Mouse (Mus musculus) v-Abl transformed pro-B cells (cell line): ENCODE measurements at regions not wholly inside any gene's neighbourhood (a gene's known extent, or its start where the extent isn't known, plus 50 kb on each side); places are given as distances from the start of the nearest gene placed in this dataset.

Experiments used
- in situ Hi-C, 2 experiments: fragments of 400-800 bp; cut with MboI; formaldehyde crosslinking; loops; one replicate each; pipeline ENCODE4 v1.15.1; 2025; ENCODE audit not compliant: unreplicated experiment in 2 of 2

DNA sequence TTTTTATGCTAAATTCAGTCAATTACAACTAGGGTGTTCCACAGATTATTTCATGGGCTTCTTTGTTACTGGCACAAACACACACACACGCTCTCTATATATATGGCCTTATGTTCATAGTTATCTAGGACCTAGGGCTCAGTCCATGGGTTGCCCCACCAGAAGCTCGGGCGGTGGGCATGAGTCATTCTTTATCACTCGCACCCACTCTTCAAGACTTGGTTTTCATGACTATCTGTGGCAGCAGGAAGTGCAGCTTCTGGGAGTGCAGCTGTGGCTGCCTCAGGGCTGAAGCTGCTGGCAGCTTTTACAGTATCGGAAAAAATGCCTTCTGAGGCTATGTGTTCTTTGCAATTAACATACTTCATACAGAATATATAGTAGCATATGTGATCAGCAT, 198.7 kb downstream of the Ipo11 start:
- in situ Hi-C loops, result no loop called here

DNA sequence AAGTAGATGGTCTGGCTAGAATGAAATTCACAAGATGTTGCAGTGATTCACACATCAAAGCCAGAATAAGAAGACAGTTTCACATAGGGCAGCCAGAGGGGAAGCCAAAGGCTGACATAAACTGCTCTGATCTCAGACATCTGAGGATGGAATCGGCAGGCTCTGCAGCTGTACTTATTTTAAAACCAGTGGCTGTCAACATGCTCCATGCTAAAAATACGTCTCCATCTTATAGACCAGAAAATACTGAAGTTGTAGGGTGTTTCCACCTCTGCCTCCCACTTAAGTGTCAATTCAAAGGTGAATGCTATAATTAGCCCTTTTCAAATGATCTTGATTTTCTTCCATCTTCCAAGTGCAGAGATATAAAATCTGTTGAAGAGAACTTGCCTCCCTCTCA, 202.4 kb downstream of the Ipo11 start:
- in situ Hi-C loops, result no loop called here

DNA sequence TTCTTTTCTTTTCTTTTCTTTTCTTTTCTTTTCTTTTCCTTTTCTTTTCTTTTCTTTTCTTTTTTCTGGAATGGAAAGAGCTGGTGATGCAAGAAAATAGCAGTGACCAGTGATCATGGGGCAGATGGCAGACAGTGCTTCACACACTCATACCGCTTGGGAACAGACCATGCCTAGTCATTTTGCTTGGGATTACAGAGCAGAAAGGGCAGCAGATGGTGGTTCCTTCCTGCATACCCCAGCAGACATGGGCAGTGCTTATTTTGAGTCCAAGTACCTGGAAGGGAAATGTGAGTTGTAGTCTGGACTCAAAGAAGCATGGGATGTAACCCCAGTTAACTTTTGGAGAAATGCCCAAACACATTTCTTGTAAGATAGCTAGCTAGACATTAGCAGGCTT, 203.9 kb downstream of the Ipo11 start:
- in situ Hi-C loops, result no loop called here

DNA sequence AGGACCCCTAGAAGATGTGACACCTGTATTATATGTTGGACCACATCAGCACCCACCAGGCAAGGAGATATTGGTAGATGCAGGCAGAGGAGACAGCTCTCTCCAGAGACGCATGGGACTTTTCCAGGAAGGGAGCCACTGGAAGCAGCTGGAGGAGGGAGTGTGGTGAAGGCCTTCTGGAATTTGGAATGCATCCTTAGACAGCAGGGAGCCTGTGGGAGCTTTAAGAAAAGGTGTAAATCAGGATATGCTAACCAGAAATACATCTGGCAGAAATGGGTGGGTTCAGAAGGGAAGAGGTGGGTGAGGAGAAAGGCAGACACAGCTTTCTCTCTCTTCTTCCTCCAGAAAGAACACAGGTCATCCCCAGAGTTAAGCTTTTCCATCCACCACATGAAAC, 213.4 kb downstream of the Ipo11 start:
- in situ Hi-C loops, result loop anchor here (5.0 to 25.0 kb wide), 4 partner anchors 171 to 1911 kb away; partner anchors contain the start of genes Cwc27 (in 1 of the 2) and Htr1a (in 1 of the 2)

DNA sequence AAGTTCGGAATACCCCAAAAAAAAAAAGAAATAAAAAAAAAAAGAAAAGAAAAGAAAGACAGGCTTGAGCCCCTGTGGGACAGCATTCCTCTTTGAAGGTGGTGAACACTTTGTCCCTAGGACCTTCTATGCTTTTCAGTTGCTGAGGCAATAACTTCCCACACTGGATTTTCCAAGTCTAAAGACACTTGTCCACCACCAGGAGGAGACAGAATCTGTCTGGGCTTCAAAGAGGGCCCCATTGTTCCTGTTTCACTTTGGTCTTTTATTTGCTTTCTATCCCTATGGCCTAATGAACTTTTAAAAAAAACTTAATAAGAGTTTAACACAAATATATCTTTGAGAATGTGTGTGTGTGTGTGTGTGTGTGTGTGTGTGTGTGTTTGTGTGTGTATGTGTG, 215.6 kb downstream of the Ipo11 start:
- in situ Hi-C loops, result loop anchor here (5.0 to 25.0 kb wide), 4 partner anchors 174 to 1909 kb away; partner anchors contain the start of genes Cwc27 (in 1 of the 2) and Htr1a (in 1 of the 2)

DNA sequence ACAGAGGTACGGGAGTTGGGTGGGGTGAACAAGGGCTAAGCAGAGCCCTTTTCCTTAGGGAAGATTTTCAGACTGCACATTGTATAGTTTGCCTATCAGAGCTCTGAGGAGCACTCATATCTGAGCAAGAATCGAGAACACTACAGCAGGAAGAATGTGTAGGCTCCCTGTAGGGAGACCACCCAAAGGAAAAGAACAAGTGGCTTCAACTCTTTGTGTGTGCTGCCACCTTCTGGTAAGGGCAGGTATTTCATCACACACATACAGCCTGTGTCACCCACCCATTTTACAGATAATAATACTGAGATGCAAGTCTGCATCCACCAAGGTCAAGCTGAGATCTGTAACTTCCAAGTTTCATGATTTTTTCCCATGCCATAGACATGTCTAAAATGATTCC, 221.0 kb downstream of the Ipo11 start:
- in situ Hi-C loops, result loop anchor here (5.0 to 25.0 kb wide), 7 partner anchors 1271 to 1903 kb away; partner anchors contain the start of genes Htr1a (in 2 of the 2) and Cwc27 (in 1 of the 2)

DNA sequence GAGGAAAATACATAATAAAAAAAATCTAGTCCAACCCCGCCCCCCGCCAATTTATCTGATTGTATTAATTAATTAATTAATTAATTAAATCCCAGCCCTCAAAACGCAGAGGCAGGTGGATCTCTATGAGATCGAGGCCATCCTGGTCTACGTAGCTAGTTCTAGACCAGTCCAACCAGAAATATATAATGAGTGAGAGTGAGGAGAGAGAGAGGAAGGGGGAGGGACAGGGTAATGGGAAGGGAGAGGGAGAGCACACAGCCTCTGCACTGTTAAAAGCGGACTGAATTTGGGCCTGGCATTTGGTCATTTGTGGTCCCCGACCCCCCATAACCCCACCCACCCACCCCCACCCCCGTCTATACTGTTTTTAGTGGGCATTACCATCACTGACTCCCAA, 221.5 kb downstream of the Ipo11 start:
- in situ Hi-C loops, result loop anchor here (5.0 to 25.0 kb wide), 7 partner anchors 1270 to 1903 kb away; partner anchors contain the start of genes Htr1a (in 2 of the 2) and Cwc27 (in 1 of the 2)

DNA sequence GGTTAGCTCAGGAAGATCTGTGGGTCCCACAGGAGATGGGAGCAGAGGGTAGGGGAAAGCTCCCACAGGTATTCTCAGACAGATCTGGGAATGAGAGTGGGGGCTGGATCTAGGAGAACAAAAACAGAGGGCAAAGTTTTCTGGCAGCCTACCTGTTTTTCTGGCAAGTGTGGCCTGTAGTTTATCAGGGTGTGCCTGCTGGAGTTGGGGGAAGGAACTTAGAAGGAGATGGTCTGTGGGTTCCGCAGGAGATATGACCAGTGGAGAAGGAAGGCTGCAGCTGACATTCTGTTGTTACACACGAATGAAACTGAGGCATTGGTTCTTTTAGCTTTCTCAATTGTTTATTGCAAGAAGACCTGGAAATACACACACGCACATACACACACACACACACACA, 226.2 kb downstream of the Ipo11 start:
- in situ Hi-C loops, result loop anchor here (5.0 to 25.0 kb wide), 6 partner anchors 392 to 1898 kb away; partner anchors contain the start of genes Htr1a (in 2 of the 2) and Cwc27 (in 1 of the 2)

DNA sequence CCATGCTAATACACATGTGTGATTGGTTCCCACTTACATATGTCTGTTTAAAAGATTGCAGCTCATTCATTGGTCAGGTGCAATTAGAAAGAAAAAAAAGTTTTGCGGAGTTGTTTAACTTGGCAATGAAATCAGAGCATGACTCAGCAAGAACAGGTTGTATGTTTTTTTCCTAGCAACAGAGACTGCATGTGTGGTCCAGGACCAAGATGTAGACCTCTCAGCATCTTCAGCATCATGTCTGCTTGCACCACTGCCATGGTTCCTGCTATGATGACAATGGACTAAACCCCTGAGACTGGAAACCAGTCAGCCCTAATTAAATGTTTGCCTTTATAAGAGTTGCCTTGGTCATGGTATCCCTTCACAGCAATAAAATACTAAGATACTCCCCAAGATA, 236.4 kb downstream of the Ipo11 start:
- in situ Hi-C loops, result loop anchor here (25.0 kb wide), 2 partner anchors 1263 to 1888 kb away; partner anchors contain the start of genes Cwc27 (in 1 of the 2) and Htr1a (in 1 of the 2)

DNA sequence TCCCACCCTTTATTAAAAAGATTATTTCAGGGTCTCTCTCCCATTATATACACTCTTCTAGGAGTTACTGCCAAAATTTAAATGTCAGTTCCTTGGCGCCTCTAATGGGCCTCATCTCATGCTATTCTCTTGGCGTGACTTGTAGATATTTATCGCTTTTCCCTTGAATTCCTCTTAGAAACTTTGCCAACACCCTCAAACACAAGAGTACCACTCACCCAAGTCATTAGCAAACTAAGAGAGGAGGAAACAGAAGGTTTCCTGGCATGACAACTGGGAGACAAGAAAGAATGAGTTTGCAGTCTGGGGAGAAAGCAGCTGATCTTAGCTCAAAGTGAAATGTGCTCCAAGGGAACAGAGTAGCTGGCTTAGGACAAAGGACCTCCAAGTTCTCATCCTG, 236.8 kb downstream of the Ipo11 start:
- in situ Hi-C loops, result loop anchor here (25.0 kb wide), 2 partner anchors 1263 to 1888 kb away; partner anchors contain the start of genes Cwc27 (in 1 of the 2) and Htr1a (in 1 of the 2)

DNA sequence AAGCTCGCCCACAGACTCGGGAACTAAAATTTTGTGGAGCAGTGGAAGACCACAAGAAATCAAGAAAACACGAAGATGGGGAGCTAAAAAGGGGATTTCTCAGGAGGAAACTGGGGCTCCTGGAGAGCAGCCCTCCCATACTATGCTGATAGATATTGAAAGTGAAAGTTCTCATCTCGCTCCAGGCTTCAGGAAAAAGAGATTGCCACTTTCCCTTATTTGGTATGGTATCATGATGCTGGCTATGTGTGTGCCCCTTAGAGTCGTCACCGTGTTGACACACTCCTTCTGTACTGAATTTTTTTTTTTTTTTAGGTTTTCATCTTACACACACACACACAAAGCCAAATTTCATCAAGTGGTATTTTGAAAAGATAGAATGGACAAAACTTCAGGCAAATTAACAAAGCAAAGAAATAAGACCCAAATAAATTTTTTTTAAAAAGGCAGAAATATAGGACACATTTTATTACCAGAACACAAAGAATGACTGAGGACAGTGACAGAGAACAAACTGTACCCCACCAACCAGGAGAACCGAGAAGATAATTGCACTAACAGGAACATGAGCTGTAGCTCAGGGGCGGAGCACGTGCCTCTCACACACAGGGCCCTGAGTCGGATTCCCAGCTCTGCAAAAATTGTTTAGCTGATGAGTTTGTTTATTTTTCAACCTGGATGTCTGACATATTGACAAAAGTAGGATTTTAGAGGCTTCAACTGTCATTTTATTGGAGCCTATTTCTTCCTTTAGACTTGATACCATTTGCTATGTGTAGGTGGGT, 244.8 kb downstream of the Ipo11 start:
- in situ Hi-C loops, result no loop called here

DNA sequence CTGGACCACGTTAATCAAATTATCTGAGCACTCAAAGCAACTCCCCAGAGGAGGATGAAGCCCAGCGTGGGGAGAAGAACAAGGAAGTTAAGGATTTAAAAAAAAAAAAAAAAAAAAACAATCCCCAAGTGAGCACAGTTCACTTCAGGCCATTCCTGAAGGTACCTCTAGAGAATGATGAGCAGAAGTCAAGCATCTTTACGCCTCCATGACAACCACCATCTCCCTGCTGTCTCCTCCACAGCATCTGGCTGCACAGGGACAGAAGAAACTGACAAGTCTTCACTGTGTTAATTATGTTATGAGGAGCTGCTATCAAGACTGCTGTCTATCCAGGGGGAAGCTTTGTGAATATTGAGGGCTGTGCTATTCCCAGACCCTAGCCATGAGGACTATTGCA, 246.6 kb downstream of the Ipo11 start:
- in situ Hi-C loops, result no loop called here

DNA sequence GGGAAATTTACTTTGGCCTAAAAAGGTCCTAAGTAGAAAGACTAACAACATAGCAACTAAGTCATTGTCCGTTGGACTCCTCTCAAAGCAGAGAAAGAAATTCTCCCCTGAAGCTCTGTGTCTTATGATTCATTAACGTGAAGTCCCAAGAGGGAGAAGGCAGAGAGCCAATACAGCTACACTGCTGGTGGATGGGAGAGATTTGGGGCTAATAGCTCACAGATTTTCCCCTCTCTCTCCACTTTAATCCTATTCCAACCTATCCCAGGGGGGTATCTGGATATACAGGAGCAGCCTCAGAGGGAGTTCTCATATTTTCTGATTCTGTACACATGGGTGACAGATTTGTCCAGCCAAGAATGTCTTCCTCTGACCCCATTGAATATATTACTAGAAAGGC, 247.1 kb downstream of the Ipo11 start:
- in situ Hi-C loops, result no loop called here

DNA sequence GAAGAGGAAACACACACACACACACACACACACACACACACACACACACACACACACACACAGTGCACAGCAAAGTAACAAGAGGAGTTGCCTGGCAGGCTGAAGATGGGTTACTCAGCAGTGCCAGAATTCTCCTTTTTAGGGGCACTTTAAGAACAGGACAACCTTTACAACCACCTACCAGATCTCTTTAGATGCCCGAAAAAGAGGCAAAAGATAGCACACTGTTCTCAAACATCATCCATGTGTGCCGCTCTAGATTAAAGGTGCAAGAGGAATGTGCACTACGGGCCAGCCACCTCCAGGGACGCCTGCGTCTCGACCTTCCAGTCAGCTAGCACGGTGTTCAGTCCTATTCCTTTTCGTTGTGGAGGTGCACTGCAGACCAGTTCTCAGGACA, 247.7 kb downstream of the Ipo11 start:
- in situ Hi-C loops, result no loop called here

DNA sequence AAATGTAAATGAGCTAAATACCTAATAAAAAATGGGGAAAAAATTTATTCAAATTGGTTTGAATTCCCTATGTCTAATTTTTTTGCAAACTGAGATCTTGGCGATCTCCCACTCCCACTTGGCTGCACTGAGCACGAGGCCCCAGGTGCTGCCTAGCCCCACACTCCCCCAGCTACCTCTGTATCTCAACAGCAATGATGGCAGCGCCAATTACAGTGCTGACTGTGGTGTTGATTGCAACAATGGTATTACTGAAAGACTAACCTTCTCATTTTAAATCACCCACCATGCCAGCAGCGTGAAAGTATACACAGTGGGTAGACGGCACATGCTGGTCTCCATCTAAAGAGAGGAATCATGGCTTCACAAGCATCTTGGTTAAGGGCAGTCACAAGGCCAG, 267.1 kb downstream of the Ipo11 start:
- in situ Hi-C loops, result no loop called here

DNA sequence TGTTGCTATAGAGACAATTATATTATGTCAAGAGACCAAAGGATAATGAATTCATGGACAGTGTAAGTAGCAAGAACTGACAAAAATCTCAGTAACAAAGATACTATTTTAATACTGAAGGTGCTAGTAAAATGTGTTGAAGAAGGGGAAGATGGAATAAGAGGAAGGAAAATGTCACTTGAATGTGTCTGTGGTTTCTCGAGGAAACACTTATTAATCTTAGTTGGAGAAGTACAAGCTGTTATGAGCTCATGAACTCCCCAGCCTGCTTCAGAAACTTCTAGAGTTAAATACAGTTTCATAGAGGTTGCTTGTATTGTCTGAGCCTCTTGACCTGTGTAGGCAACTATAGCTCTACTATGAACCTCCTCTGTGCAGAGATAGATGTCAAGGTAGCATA, 274.6 kb downstream of the Ipo11 start:
- in situ Hi-C loops, result no loop called here

DNA sequence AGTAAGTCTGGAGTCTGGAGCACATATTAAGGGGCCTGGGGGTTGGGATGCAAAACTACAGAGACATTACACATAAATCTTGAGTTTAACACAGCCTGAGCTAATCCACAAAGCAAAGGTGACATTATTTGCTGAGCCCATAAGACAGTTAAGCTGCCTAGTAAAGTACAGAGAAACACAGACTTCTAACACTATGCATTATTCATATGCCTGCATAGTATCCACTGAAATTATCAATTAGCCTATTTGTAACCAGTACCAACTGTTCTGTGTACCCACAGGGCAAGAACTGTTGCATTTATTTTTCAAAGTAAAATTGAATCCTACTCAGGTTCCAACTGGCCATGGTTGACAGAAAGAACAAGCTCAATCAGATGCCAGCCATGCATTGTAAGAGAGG, 287.4 kb downstream of the Ipo11 start:
- in situ Hi-C loops, result no loop called here

DNA sequence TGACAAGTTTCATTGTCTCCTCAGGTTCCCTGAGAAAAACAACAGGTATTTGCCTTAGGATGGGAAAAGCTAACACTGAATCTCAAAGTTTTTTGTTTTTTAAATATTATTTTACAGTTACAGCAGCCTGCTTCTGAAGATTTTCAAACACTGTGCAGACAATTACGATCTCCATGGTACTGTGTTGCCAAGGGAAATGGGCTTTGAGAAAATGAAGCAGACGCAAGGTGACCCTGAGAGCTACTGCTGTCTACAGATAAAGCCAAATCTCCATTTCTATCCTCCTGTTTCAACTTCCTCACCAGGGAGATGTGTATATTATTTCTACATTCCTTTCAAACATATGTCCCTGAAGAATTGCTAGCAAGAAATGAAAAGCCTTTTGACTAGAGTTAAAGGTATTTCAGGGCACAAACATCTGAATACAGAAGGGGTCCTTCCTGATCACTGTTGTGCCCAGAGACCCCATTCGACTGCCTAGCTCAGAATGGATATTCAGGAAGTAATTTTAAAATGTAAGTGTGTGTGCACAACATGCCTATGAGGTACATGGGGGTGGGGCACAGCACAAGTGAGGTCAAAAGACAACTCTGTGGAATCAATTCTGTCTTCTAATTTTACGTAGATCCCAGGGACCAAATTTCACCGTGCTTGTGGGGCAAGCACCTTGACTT, 293.3 kb downstream of the Ipo11 start:
- in situ Hi-C loops, result no loop called here

DNA sequence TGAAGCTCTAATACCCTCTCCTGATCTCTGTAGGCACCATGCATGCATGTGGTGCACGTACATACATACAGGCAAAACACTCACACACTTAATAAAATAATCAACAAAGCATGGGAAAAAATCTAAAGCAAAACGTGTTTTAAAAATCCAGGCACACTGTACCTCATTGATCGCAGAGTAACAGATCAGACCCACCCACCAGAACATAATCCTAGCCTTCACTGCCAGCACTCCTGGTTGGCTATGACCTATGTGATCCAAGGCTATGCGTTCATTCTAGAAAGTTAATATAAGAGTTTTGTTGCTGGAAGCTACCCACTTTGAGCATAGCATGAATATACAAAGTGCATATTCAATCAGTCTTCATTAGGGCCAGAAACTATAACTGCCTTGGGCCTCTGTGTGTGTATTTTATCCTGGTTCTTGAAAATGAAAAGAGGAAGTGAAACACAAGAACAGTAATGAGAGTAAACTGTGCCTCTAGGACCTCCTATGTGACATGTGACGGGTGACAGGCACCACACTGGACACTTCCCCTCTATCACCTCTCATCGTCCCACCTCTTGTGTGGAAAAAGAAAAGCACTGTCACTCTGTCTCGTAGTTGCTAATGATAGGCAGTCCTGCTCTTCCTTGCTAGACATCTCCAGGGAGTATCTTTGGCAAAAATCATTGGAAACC, 297.9 kb downstream of the Ipo11 start:
- in situ Hi-C loops, result no loop called here

DNA sequence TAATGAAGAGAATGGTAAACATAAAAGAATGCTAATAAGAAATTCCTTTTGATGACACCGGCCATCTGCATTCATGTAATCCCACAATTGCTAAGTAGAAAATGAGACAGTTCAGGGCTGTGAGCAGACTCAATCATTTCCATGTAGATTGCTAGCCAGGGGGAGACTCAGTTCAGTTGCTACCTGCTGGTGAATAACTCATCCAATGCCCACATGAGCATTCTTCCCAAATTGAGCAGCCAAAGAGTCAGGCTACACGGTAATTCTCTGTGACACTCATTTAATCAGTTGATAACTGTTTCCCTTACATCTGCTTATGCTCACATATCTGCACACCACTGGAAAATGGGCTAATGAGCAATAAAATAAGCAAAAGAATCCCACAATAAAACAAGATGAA, 345.0 kb downstream of the Ipo11 start:
- in situ Hi-C loops, result no loop called here
